Mouse (Mus musculus): ENCODE measurements around the gene Pm20d1. TPM values are rescaled to one million over a fixed set of nuclear protein-coding genes. Genes with fewer than 3 reads are reported as not detected.

Gene Pm20d1
- total RNA-seq (2021): 10 to 100 TPM; 11.0 to 11.5 TPM
- long read RNA-seq, experiment 1, full-length matches to known transcripts: 12 of 14 reads
- long read RNA-seq, experiment 1, partial matches to known transcripts: 0 of 14 reads
- long read RNA-seq, experiment 1, other reads (novel, unspliced or antisense): 2 of 14 reads
- long read RNA-seq, experiment 2, full-length matches to known transcripts: 5 of 14 reads
- long read RNA-seq, experiment 2, partial matches to known transcripts: 2 of 14 reads
- long read RNA-seq, experiment 2, other reads (novel, unspliced or antisense): 7 of 14 reads

DNA sequence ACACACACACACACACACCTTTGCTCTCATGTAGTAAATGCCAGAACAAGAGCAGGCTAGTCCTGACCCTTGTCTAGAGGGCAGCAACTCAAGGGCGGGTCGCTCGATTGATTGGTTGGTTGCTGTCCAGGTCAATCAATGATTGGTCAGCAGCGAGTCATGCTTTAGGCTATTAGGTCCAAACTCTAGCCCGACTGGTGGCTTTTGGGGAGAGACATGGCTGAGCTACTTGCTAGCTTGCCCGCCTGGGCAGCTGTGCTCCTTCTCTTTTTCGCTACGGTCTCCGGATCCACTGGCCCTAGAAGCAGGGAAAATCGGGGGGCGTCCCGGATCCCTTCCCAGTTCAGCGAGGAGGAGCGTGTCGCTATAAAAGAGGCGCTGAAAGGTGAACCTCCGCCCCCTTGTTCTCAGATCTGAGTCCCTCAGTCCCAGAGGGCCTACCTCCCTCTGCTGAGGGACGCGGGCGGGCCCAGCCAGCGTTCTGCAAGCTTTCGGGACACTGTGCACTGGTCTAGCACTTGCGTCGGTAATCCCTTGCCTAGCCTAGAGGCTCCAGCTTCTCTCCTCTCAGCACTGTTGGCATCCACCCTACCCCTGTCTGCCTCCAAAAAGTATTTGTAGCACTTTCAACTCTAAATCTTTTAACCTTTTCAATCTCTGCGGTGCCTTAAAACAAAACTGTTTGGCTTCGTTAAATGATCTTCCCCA, at the start of gene Pm20d1:
Pm20d1 (plus strand) TSS at position 180 of the 708 bp plus-strand sequence.
- DNase-seq (ENCODE audit: low spot score in 2 of 2): peak; percentile 31 to 33

DNA sequence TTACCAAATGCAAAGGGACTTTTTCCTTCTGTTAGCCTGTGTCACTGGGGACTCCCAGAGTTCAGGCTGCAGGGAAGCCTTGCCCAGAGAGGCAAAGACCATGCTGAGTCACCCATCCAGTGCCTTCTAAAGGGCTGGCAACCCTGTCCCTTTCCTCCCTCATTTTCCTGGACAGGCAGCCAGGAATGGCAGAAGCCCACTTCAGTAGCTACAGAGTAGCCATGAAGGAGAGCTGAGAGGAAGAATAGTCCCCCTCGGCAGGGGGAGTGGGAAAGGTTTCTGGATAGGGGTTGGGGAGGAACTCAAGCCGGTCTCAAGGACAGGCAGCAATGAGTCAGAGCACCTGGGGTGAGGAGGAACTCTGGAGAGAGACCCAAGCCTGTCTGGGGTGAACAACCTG, 49.4 kb upstream of the Pm20d1 start:
- DNase-seq (ENCODE audit: low spot score in 2 of 2): no peak

DNA sequence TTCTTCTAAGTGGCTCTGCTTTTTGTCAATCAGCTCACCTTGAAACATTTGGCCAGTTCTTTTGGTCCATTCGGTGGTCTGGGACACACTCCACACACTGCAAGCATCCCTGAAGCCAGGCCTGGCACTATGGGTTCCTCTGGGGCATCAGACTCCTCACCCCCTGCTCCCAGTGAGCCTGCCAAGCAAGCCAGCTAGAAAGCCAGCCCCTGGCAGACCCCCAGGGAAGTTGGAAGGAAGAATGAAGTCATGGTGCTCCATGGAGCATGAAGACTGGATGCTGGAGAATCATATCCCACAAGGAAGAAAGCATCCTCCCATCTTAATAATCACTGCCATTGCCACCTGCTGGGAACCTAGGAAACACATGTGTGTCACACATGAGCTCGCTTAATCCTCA, 48.5 kb upstream of the Pm20d1 start:
- no peak for DNase-seq (ENCODE audit: low spot score in 2 of 2)

DNA sequence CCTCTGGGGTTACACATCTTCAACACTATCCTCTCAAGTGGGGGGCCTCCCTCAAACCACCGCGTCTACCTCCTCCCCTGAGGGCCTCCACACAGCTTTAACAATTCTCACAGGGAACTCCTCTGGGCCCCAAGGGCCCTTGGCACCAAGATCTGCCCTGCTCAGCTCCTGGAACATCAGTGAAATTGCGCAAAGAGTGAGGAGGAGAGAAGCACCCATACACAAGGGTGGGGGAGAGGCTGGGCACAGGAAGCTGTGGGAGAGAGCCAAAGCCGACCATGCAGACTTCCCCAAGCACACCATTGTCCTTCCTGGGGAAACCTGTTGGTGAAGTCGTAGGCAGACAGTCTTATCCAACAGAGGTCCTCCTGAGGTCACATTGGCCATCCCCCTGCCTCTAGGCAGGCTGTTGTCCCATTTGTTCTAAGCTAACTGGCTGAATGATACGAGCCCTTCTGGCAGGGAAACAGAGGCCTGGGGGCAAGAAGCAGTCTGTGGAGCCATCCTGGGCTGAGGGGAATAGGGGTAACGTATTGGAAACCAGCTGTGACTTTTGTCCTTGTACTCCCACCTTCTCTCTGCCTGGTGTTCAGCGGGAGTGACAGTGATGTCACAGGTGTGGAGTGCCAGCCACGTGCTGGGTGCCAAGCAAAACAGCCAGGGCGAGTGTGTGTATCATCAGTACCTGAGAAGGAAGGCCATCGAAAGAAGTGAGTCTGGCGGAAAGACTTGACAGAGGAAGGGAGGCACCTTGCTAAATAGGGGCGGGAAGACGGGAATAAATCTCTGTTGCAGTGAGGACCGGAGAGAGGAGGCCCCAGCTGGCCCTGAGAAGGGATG, 47.3 kb upstream of the Pm20d1 start:
- DNase-seq (ENCODE audit: low spot score in 2 of 2): no peak

DNA sequence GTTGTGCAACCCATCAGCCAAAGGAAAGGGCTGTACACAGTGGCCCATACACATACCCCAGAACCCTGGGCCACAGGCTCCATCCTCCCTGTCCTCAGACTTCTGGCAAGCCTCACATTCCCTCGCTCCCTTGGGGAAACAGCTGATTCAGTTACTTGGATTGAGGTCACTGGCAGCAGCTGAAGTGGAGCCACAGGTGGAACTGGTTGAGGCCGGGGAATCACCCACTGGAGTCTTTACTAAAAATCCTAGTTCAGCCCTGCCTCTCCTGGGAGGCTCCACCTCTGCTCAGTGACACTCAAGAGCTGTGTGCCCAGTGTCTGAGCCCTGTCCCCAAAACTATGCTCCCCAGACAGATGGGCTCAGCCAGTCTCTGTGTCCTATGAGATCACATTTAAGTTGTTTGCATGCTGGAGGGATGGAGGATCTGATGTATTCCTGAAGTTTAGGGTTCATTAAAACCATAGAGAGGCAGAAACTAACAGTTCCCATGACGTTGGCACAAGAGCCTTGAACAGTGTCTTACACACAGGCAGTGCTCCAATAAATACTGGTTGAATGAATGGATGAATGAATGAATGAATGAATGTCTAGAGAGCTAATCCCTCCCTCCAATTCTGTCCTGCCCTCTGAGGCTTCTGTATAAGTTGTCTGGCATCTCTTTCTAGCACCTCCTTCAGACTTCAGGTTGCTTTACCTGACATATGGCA, 45.8 kb upstream of the Pm20d1 start:
- DNase-seq (ENCODE audit: low spot score in 2 of 2): no peak

DNA sequence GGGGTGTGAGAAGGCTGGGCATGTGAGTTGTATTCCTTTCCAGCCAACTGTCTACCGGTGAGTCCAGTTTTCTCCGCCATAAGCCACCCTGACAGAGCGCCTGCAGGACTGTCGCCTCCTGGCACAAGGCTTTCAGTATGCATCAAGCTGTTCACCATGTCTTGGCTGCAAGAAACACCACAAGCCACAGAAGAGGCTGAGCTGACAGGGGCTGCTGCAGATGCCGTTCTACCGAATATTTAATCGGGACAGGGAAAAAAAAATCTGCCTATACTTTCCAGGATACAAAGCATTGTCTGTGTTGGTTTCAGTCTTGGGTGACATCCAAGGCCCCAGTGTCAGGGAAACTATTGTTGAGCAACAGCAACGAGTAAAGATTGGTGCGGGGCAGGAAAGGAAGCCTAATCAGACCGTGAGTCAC, 45.3 kb upstream of the Pm20d1 start:
- DNase-seq (ENCODE audit: low spot score in 2 of 2): no peak

DNA sequence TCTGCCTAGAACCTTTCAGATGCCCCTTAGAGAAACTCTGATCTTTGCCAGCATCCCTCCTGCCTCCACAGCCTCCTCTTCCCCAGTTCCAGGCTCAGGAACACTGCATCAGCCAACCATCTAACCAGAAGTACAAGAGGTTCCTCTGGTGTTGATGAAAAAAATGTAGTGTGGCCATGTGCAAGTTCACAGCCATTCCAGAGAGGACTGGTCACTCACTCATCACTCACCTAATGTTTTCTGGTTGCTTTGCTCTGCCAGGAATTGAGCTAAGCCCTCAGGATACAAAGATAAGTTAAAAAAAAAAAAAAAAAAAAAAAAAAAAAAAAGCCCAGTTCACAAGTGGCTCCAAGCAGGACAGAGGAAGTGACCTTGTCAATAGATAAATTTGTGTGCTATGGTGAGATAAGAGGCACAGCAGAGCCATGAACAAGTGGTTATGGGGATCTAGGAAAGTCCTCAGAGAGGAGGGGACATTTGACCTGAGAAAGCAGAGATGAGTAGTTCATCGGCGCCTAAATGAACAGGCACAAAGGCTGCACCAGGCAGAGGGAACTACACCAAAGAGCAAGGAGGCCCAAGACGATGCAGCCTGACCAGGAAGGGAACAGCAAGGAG, 42.9 kb upstream of the Pm20d1 start:
- DNase-seq (ENCODE audit: low spot score in 2 of 2): no peak

DNA sequence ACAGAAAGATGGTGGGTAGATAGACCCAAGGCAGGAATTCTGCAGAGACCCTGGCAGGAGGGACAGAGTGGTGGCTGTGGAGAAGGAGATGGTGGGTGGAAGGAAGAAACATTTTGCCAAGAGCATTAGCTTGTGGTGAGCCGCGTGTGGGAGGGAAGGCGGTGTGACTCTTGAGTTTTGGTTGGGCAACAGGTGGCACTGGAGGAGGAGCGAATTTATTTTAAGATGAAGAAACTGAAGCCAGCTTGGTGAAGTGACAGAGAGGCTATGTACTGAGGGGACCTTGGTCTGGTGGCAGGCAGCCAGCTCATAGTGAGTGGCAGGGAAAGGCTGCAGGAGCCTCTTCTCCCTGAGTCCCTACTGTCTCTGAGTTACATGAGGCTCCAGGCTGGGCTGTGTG, 42.3 kb upstream of the Pm20d1 start:
- DNase-seq (ENCODE audit: low spot score in 2 of 2): peak; percentile 40 to 55

DNA sequence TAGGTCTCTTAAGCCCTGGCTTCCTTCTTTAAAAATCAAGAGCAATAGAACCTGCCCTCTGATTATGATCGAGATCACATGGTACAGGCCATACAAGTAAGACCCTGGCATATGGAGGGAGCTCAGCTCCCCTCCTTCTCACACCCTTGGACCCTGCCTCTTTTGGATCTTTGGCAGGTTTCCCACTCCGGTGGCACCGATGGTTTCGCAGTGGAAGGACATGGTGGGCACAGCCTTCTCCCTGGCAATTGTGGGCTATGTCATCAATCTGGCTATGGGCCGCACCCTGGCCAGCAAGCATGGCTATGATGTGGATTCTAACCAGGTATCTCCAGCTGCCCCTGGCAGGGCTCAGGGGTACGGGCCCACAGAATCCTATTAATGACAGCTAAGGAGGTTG, 40.0 kb upstream of the Pm20d1 start:
- DNase-seq (ENCODE audit: low spot score in 2 of 2): no peak

DNA sequence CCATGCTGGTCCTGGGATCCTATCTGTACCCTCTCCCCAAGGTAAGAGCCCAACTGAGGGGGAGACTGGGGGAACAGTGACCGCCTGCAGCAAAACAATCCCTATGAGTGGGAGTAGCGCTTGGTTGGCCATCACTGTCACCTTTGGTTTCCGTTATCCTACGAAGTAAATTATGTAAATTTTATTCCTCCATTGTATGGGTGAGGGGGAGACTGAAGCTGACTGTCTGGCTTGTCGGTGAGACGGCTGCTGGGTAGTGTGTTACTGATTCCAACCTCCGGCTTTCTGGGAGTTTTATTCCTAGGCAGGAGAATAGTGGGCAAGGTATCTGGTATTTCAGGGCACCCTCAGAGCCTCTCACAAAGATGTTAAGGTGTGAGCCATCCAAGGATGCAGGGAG, 38.4 kb upstream of the Pm20d1 start:
- DNase-seq (ENCODE audit: low spot score in 2 of 2): no peak

DNA sequence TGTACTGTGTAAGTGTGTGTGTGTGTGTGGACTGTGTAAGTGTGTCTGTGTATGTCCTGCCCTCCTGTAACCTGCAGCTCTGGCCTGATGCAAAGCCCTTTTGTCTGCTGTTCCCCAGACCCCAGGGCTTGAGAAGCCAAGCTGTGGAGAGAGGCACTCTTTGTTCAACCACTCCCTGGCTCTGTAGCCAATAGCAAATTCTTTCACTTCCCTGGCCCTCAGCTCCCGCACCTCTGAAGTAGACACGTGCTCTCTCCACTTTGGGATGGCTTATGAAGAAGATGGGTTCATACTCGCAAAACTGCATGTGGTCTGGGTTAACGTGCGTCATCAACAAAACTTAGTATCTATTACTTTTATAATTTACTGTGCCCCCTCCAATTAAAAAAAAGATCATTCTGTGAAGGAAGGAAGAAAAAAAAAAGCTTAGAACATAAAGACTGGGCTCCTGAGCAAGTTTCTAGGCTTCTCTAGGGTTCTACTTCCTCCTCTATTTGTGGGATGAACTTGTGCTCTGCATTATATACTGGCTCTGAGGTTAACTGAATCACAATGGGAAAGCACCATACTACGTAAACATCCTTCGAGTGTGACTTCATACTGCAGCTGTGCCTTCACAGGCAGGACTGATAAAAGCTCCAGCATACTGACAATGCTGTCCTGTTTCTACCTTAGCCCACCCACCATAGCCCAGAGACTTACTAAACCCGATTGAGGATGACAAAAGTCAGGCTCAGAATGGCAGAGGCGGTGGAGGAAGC, 37.3 kb upstream of the Pm20d1 start:
- DNase-seq (ENCODE audit: low spot score in 2 of 2): no peak

DNA sequence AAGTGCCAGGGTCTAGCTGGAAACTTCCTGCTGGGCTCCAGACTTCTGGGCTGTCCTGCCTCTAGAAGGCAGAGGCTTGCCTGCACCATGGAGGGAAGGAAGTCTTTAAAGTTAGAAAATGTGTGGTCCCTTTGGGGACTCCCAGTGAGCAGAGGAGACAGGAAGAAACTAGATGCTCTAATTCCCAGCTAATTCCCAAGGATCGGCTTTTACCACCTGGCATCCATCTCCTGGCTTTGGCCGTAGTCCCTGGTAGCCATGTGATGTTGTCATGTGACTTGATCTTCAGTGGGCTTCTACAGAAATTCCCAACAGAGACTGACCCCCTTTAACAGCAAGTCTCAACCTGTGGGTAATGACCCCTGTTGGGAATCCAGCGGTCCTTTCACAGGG, 36.8 kb upstream of the Pm20d1 start:
- no peak for DNase-seq (ENCODE audit: low spot score in 2 of 2)

DNA sequence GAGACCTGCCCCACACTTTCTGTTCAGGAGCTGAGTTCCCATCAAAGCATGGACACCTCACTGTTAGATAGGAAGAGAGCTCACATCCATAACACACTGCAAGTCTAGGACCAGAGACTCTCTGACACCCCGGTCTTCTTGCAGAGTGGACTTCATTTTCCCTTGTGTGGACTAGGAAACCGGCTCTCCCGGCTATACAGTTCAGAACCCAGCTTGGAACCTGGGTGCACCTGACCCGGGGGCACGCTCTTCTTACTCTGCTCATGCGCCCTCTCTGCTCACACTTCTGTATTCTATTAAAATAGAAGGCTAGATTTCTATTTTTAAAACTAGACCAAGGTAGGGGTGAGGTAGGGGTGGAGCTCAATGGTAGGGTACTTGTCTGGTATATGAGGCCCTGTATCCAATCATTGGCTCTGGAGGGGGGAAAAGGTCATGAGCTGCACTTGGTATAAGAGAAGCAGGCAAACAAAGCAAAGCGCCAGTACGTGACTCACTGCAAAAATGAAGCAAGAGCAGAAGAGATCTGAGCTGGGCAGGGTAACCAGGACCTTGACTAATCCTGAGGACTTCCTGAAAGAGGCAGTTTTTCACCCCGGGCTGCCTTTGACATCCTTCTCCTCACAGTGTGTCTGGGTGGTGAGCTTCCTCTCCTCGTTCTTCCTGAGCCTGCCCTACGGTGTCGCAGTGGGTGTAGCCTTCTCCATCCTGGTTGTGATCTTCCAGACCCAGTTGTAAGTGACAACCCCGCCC, 35.9 kb upstream of the Pm20d1 start:
- DNase-seq (ENCODE audit: low spot score in 2 of 2): no peak

DNA sequence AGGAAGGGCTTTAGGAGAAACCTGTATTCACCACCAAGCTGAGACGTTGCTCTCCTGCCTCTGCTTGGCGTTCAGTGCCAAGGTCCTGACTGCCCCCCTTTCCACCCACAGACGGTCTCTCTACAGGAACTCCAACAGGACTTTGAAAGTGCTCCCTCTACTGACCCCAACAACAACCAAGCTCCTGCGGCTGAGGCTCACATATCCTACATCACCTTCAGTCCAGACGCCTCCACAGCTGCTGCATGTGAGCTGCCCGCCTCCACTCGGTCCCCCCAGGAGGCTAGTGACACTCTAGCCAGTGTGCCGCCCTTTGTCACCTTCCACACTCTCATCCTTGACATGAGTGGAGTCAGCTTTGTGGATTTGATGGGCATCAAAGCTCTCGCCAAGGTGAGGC, 33.5 kb upstream of the Pm20d1 start:
- no peak for DNase-seq (ENCODE audit: low spot score in 2 of 2)

DNA sequence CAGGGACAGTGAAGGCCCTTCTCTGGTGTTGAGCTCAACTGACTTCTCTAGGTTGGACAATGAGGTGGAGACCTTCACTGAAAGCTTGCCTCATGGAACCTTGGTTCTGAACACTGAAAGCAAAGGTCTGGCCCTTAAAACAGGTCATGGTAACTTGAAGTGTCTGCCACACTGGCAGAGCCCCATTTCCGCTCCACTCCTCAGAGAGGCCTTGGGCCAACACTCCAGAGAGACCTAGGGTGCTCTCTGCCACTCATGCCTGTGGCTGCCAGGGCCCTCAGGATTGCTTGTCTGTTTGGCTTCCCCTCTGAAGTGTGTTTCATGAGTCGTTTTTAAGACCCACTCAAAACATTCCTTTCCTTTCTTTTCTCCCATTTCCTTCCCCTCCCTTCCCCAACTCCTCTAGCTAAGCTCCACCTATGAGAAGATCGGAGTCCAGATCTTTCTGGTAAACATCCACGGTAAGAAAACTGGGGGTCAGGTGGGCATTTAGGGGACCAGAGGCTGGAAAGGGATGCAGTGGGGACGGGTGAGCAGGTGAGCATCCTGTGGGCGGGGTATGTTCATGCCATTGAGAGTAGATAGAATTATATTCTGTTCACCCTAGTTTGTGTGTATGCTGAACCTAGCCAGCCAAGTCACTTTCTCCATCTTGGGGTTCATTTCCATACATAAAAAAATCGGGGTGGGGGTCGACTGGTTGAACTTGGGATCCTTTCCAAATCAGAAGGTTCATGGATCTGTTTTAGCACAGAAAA, 32.4 kb upstream of the Pm20d1 start:
- no peak for DNase-seq (ENCODE audit: low spot score in 2 of 2)

DNA sequence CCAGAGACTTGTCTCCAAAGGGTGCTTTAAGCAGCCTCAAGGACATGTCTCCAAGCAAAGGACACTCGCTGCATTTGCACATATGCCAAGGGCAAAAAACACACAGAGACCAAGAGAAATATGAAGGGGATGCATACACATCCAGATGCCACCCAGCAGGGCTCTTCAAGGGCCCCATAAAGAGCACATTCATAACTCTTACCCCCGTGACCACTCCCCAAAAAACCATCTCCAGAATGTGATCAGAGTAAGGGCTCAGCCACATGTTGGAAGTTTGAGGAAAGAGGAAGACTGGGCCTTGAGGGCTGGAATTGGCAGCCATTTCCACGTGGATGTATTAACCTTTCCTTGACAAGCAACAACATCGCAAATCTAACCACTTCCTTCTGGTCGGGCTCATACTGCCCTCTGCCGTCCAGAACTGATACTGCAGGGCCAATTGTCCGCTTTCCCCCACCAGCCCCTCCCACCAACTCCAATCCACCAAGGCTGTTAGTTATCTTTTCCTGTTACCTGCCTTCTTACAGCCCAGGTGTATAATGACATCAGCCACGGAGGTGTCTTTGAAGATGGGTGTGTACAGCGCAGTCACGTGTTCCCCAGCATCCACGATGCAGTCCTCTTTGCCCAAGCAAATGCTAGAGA, 31.7 kb upstream of the Pm20d1 start:
- DNase-seq (ENCODE audit: low spot score in 2 of 2): peak; percentile 59 to 69

DNA sequence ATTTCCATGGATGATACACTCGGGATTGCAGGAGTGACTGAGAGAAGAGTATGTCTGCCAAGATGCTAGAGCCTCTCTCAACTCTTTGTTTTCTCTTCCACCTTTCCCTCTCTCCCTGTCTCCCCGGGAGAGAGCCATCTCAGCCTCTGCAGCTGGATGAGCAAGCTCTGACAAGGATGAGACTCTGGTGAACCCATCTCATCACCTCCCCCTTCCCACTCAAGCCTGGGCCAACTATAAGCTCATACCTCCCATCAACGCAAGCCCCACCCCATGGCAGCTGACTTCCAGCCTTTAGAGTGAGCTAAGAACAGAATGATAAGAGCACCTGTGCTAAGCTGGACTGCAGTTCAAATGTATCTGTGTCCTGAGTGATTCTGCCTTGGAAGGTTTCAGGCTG, 27.9 kb upstream of the Pm20d1 start:
- no peak for DNase-seq (ENCODE audit: low spot score in 2 of 2)

DNA sequence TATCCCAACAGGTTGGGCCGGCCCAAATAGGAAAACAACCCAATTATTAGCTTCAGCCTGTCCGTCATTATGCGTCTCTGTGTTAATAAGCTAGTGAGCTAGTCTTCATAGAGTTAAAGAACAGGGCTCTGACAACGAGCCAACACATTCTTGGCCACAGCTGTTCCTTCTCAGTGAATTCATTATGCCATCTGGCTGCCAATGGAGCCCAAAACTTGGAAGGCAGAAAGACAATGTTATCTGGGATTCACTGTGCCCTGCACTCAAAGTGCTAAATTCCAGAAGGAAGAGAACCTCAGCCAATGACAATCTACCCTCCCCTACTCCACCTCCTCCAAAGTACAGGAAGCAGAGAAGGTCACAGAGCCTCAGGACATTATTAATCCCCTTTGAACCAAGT, 26.5 kb upstream of the Pm20d1 start:
- DNase-seq (ENCODE audit: low spot score in 2 of 2): no peak
